Mouse (Mus musculus) liver, embryonic 14.5 days (tissue): ENCODE results near the gene 4933424G06Rik.
A peak's percentile ranks its signal among the peaks of the same experiment; 100 is the strongest.

Experiments
- CTCF ChIP-seq: IDR thresholded peaks from 2 replicates; pipeline ENCODE4 v1.5.1; 2016; ENCODE audit warnings: antibody characterized with exemption, low read depth, control low read depth
- EP300 ChIP-seq: IDR thresholded peaks from 2 replicates; pipeline ENCODE4 v1.6.1; 2016; ENCODE audit warnings: antibody characterized with exemption, low read depth

DNA sequence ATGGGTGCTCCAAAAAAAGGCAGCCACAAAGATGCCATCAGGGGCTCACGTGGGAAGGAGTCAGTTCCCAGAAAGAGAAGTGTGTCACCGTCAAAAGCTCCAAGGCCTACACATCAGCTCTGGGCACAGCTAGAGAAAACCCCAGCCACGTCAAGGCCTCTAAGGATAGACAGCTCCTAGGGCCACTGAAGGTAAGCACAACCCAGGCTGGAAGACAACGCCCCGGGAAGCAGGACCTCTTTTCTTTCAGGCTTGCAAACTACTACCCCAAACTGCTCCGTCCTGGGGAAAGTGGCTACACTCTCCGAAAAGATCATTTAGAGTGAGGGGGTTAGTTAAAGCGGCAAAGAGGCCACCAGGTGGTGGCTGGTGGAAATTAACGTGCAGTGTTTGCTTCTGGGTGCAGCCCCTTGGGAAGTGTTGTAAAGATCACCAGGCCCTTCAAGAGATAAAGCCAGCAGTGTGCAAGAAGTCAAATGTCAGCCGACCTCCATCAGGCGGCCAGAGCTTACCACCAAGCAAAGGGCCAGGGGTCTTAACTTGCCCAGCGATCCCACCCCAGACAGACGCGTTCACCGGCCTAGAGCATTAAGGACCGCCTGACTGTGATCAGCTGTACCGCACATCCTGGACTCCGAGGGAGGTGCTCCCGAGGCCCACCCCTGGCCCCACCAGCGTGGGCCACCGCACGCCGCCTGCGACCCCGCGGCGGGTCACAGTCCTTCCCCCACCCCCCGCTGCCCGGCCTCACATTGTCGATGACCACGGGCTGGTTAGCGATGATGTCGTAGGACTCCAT lies 695 bp upstream of the 4933424G06Rik start:
- peak; percentile 55 for TF ChIP-seq CTCF
- no peak for TF ChIP-seq EP300
